Mouse (Mus musculus): ENCODE results near the gene Map1lc3b.

GRCm38 (mm10) chr8:121628681-121629080, 38.5 kb downstream of the Map1lc3b start:
- TF ChIP-seq POLR2A (IDR thresholded peaks at IDR 0.05; ENCODE audit: insufficient read depth, low read length) = no peak
- no peak for TF ChIP-seq EP300 (IDR thresholded peaks at IDR 0.05; ENCODE audit: insufficient read depth, low read depth, low read length)
